Mouse (Mus musculus) limb, embryonic 14.5 days (tissue): ENCODE results near the gene Zfp719. TPM values are rescaled to one million over a fixed set of nuclear protein-coding genes. Genes with fewer than 3 reads are reported as not detected.
A peak's percentile ranks its signal among the peaks of the same experiment; 100 is the strongest.

Source experiments
- ATAC-seq: fragments of 200-750 bp; cut with Nextera tagmentation; 2 replicates; pipeline ENCODE4 v1.8.0; 2017; ENCODE audit warnings: low read depth, moderate number of reproducible peaks, moderate TSS enrichment; ENCODE audit not compliant: low FRiP score
- DNase-seq: peaks from one replicate; pipeline ENCODE4 v3.0.0-alpha.2; 2015; ENCODE audit warnings: low spot score
- H3K27ac ChIP-seq: fragments of 300-500 bp; sonication (generic); replicated peaks from 2 replicates; pipeline ENCODE4 v1.5.1; 2014; ENCODE audit warnings: low read depth, mild to moderate bottlenecking, low read length, moderate library complexity, mixed read lengths
- H3K27me3 ChIP-seq: fragments of 300-500 bp; sonication (generic); 2 replicates; pipeline ENCODE4 v1.6.1; 2014; ENCODE audit warnings: low read length, mixed read lengths; ENCODE audit not compliant: control insufficient read depth, insufficient read depth
- H3K36me3 ChIP-seq: fragments of 300-500 bp; sonication (generic); 2 replicates; pipeline ENCODE4 v1.6.1; 2014; ENCODE audit warnings: mild to moderate bottlenecking, low read length, moderate library complexity, mixed read lengths; ENCODE audit not compliant: control insufficient read depth, insufficient read depth
- H3K4me1 ChIP-seq: fragments of 300-500 bp; sonication (generic); 2 replicates; pipeline ENCODE4 v1.6.1; 2014; ENCODE audit warnings: antibody characterized with exemption, low read length, mixed read lengths; ENCODE audit not compliant: control insufficient read depth, insufficient read depth
- H3K4me2 ChIP-seq: fragments of 300-500 bp; sonication (generic); replicated peaks from 2 replicates; pipeline ENCODE4 v1.6.1; 2014; ENCODE audit warnings: low read depth, mild to moderate bottlenecking, low read length, moderate library complexity; ENCODE audit not compliant: severe bottlenecking
- H3K4me3 ChIP-seq: fragments of 300-500 bp; sonication (generic); replicated peaks from 2 replicates; pipeline ENCODE4 v1.5.1; 2014; ENCODE audit warnings: low read length
- H3K9ac ChIP-seq: fragments of 300-500 bp; sonication (generic); 2 replicates; pipeline ENCODE4 v1.6.1; 2014; ENCODE audit warnings: mild to moderate bottlenecking, low read depth, low read length, moderate library complexity; ENCODE audit not compliant: severe bottlenecking
- H3K9me3 ChIP-seq: fragments of 300-500 bp; sonication (generic); 2 replicates; pipeline ENCODE4 v1.6.1; 2016; ENCODE audit warnings: low read length; ENCODE audit not compliant: control insufficient read depth
- POLR2A ChIP-seq: fragments of 200-500 bp; IDR thresholded peaks from 2 replicates; pipeline ENCODE4 v1.8.0; 2012; ENCODE audit warnings: inconsistent platforms, mild to moderate bottlenecking, moderate library complexity, borderline replicate concordance; ENCODE audit not compliant: insufficient read depth, insufficient read length; ENCODE audit errors: extremely low read depth
- WGBS: fragments of 180-500 bp; shearing (Covaris S2); extraction: QIAGEN DNeasy Blood & Tissue Kit; methylation state at CpG from one replicate; pipeline ENCODE4 v1.1.7; 2014; 5-methylcytosine and 5-hydroxymethylcytosine counted together
- polyA plus RNA-seq, 2 experiments: library from polyadenylated mRNA; depleted of rRNA in 1 of 2; stranded (reverse) in 1 of 2; unstranded in 1 of 2; fragments of >200 nt; fragmentation: Nextera tagmentation in 1 of 2; extraction: Ambion mirVana in 1 of 2; gene quantifications; 2 replicates each; pipeline versions ENCODE4 v1.2.1 to v1.2.3; 2012 to 2014

Gene Zfp719
- polyA plus RNA-seq (2012; rRNA removed) (5.8 and 6.7 TPM in 2 replicates), polyA plus RNA-seq (2014; fragmentation: Nextera tagmentation; extraction: Ambion mirVana) (13.1 and 16.0 TPM in 2 replicates)

- Histone ChIP-seq H3K27ac (peak within 1 kb of the TSS; percentile 75), H3K27me3 (no peaks in the 10 kb centered on the region), H3K4me2 (peak within 1 kb of the TSS; percentile 70), H3K9me3 (no peaks in the 10 kb centered on the region), H3K36me3 (peaks cover 19% of the 10 kb centered on the region), H3K4me3 (peak within 1 kb of the TSS; percentile 59), H3K4me1 (peaks cover 10% of the 10 kb centered on the region), H3K9ac (peak within 1 kb of the TSS; percentile 63)
- under 1% methylated on average over 37 of the region's 37 CpGs for WGBS
- ATAC-seq (peak; percentile 96), DNase-seq (peak; percentile 99)
- TF ChIP-seq POLR2A = no peak
Measured at GRCm38 (mm10) chr7:43579440-43580171, at the start of gene Zfp719. Gene Zfp719, plus strand, starts transcription at chr7:43579610.

GRCm38 (mm10) chr7:43530216-43530785 is 49.1 kb upstream of the Zfp719 start:
- H3K9me3 ChIP-seq = no peaks in the 10 kb centered on the region
- no peak overlapping the region for H3K4me3 ChIP-seq
- no peak for DNase-seq
- H3K36me3 ChIP-seq = no peaks in the 10 kb centered on the region
- H3K4me2 ChIP-seq = no peak overlapping the region
- H3K9ac ChIP-seq = no peak overlapping the region
- no peaks in the 10 kb centered on the region for H3K27me3 ChIP-seq
- no peak overlapping the region for H3K27ac ChIP-seq
- no peak for ATAC-seq
- TF ChIP-seq POLR2A = no peak
- 79% methylated on average over 8 of the region's 8 CpGs for WGBS
- no peaks in the 10 kb centered on the region for H3K4me1 ChIP-seq

DNA sequence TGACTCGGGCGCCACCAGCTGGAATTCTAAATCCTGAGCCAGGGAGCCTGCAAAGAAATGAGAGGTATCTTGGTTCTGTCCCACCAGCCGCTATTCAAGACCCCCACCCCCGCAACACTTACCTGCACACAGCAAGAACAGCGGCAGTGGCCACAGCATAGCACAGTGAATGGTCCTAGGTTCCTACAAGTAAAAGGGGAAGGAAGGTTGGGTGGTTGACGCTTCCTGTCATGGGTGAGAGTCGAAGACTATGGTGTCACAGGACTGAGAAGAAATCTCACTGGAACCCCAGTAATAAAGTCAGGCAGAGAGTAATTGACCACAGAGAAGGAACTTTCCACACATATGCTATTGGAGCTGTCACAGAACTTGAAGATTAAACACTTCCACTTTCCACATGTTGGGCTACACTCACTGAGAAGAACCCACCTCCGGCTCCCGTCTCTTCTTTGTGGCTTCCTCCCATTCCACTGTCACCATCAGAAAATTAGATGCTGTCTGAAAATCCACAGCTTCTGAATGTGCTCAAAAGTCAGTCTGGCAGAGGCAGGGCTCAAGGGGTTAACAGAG is 46.4 kb upstream of the Zfp719 start:
- no peak overlapping the region for H3K4me3 ChIP-seq
- H3K9ac ChIP-seq = no peak overlapping the region
- H3K4me2 ChIP-seq = no peak overlapping the region
- H3K27me3 ChIP-seq = no peaks in the 10 kb centered on the region
- H3K4me1 ChIP-seq = no peaks in the 10 kb centered on the region
- ATAC-seq (no peak), DNase-seq (no peak)
- 84% methylated on average over 9 of the region's 9 CpGs for WGBS
- H3K36me3 ChIP-seq = no peaks in the 10 kb centered on the region
- no peak overlapping the region for H3K27ac ChIP-seq
- TF ChIP-seq POLR2A = no peak
- H3K9me3 ChIP-seq = no peaks in the 10 kb centered on the region

DNA sequence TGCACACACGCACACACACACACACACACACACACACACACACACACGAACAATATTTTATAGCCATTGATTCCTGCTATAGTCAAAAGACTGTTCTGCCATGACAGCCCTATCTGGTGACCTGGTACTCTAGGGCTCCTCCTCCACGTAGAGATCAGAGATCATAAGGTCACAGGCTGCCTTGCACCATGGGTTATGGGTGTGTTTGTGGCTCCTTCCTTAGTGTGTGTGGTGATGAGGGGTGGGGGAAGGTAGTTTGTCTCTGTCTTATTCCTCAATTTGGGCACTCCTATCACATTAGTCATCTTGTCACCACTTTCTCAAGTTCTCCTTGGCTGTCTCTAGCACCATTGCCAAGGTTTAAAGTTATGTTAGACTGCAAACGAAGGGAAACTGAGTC is 40.9 kb upstream of the Zfp719 start:
- Histone ChIP-seq H3K9ac (no peak overlapping the region), H3K4me2 (no peak overlapping the region), H3K4me3 (no peak overlapping the region), H3K4me1 (no peaks in the 10 kb centered on the region), H3K36me3 (no peaks in the 10 kb centered on the region), H3K27ac (no peak overlapping the region), H3K9me3 (no peaks in the 10 kb centered on the region), H3K27me3 (no peaks in the 10 kb centered on the region)
- WGBS = 52% methylated on average over 4 of the region's 4 CpGs
- no peak for TF ChIP-seq POLR2A
- no peak for ATAC-seq
- DNase-seq = no peak

DNA sequence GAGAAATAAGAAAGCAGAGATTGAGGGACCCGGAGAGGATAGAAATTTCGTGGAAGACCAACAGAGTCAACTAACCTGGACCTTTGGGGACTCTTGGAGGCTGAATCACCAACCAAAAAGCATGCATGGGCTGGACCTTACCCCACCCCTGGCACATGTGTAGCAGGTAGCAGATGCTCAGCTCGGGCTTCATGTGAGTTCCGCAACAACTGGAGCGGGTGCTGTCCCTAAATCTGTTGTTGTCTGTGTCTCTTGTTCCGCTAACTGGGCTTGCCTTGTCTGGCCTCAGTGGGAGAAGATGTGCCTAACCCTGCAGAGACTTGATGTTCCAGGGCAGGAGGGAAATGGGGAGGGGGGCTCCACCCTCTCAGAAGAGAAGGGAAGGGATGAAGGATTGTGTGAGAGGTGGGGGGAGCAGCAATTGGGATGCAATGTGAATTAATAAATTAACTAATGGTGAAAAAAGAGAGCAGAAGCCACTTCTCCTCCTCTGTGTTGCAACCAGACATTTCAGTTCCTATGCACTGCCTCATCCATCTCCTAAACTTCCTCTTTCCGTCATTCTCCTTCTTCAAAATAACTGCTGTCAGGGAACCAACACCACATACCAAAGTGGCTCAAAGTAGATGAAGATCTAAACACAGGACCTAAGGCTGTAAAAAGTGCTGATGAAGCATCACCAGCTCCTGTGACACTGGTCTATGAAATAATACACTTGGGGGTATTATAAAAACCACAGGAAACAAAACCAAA is 35.0 kb upstream of the Zfp719 start, which contains the start of gene Cd33:
TSS of gene Cd33 (minus strand) at position 204 of the 753 bp plus-strand sequence.
- no peak within 1 kb of the TSS for H3K27ac ChIP-seq
- H3K4me1 ChIP-seq = no peaks in the 10 kb centered on the region
- no peak within 1 kb of the TSS for H3K4me3 ChIP-seq
- no peaks in the 10 kb centered on the region for H3K9me3 ChIP-seq
- WGBS = 78% methylated on average over 7 of the region's 7 CpGs
- ATAC-seq (no peak), DNase-seq (no peak)
- no peaks in the 10 kb centered on the region for H3K36me3 ChIP-seq
- H3K27me3 ChIP-seq = no peaks in the 10 kb centered on the region
- TF ChIP-seq POLR2A = no peak
- H3K9ac ChIP-seq = no peak within 1 kb of the TSS
- no peak within 1 kb of the TSS for H3K4me2 ChIP-seq
